Mouse (Mus musculus) retina, embryonic 14.5 days (tissue): ENCODE measurements at regions not wholly inside any gene's neighbourhood (a gene's known extent, or its start where the extent isn't known, plus 50 kb on each side); places are given as distances from the start of the nearest gene placed in this dataset.
"Not testable (repeated sequence)": the region's sequence is repeated elsewhere in the genome, so short reads cannot be mapped to it uniquely, and the experiment has no call there.

Experiments used
- DNase-seq: peaks from one replicate; pipeline ENCODE4 v3.0.0-alpha.2; 2015; ENCODE audit warnings: low spot score

DNA sequence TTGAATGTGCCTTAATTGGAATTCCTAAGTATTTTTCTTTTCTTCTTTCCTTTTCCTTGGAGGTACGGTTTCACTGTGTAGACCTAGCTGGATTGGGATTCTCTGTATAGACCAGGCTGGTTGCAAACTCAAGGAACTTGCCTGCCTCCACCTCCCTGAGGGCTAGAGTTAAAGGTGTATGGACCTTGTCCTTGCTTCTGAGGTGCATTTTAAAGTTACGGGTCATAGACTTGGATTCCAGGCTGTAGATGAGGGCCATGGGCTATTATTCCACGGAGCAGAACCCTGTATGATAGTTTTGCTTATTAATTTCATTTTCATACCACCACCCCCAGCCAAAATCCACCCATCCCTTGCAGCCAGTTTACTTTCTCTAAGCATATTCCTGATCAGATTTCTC is 50.7 kb upstream of the Wdr26 start:
- DNase-seq: no peak

DNA sequence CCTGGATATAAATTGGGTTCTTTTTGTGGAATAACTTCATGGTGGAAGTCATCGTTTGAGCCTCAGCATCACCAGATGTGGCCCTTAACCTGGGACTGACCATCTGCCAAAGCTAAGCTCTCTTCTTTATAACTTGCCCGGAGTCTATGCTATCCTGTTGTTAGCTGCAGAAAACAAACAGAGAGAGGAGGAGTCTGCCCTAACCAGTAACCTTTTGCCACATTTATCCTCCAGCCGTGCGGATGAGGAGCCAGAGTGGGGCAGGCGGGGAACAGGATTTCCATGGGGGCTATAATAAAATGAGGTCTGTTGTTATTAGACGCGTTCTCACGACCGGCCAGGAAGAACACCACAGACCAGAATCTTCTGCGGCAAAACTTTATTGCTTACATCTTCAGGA is 51.4 kb upstream of the Wdr26 start:
- no peak for DNase-seq

DNA sequence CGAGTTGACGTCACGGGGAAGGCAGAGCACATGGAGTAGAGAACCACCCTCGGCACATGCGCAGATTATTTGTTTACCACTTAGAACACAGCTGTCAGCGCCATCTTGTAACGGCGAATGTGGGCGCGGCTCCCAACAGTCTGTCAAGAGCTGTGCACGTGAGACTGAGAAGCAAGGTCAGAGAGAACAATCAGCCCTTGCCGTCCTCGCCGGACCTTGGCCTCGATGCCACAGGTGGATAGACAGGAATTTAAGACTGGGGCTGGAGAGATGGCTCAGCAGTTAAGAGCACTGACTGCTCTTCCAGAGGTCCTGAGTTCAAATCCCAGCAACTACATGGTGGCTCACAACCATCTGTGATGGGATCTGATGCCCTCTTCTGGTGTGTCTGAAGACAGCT is 58.7 kb upstream of the Wdr26 start:
- DNase-seq: not testable (repeated sequence)

DNA sequence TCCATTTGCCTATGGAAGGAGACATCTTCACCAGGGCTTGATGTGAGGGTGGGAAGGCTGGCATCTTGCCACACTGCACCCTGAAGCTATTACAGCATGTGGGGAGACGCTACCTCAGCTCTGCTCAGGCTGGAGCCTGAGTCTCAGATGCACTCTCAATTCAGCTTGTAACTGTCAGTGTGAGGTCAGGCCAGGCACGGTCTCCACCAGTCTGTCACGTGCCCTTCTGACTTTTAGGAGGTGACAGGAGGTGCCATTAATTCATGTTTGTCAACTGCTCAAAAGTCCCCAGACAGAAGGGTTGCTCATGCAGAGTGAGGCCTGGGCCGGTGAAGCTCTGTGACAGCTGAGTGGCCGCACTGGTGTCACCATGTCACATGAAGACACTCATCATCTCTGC is 59.4 kb upstream of the Wdr26 start:
- DNase-seq: no peak

DNA sequence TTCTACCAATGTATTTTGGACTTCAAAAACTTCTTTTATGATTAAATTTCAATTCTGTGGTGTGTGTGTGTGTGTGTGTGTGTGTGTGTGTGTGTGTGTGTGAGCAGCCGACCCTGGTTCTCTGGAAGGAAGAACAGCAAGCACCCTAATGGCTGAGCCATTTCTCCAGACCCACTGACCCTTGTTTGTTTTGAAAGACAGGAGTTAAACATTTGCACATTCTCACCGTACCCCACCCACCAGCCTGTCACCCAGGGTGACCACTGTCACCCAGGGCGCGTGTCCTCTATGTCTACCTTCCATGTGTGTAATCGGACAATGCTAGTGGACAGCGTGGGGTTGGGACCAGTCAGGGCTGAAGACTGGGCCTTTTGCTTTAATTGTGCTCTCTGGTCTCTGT is 60.0 kb upstream of the Wdr26 start:
- no peak for DNase-seq

DNA sequence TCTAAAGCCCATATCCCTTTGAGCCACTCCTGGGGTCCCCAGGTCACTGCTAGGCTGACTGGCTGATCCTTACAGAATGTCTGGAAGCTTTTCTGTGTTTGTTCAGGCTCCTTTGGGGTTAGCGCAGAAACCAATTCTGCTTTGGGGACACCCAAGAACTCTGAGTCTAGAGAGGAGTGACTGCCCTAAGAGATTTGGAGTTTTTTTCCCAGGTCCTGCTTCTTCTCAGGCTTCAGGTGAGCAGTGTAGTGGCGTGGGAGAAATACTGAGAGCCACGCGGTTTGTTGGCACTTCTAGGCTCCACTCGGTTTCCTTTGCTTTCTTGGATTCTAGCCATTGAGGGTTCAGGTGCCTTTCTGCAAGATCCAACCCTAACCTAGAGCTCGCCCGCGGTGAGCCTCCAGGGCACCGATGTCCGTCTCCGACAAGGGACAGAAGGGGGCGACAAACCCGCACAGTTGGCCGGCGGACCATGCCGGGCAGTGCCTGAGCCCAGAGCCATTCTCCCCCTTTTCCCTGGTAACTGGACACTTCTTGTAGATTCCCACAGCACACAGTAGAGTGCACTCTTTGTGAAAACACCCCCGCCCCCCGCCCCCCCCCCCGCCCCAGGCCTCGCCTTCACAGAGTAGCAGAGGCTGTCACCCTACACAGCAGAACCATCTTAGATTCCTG is 61.0 kb upstream of the Wdr26 start:
- peak; percentile 91 for DNase-seq

DNA sequence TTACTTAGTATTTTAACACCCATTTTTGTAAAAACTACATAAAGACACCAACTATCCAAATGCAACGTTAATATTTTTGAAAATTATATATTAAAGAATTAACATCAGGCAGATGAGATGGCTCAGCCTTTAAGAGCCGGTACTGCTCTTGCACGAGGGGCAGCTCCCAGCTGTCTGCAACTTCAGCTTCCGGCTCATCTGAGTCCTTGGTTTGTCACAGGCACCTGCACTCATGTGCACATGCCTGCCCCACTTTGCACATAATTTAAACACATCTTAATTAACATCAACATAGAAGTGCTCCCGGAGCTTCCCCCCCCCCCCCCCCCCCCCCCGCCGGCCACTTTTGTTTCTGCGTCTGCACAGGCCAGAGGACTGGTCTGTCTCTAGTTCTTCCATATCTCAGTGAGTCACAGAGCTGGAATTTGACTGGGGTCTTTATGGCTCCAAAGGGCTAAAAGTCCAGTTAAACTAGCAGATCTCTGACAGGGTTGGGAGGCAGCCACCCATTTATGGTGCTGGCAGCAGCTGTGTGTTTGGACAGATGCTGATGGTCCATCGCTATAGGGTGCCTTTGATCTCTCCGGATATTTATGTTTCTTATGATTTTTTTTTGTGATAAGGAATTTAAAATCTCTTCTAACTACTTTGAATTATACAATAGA is 61.9 kb upstream of the Wdr26 start:
- no peak for DNase-seq

DNA sequence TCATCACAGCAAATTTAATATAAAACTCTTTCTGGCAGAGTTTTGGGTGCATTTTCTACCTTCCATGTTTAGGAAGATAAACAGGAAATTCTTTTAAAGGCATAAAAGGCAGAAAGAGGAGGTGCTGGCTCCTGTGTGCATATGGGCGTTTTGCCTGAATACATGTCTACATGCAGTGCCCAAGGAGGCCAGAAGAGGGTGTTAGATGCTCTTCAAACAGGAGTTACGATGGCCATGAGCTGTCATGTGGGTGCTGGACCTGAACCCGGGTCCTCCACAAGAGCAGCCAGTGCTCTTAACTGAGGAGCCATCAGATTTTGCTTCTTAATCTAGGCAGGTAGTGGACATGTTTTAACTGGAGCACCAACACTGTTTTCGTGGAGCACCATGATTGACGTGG is 69.0 kb upstream of the Wdr26 start:
- no peak for DNase-seq

DNA sequence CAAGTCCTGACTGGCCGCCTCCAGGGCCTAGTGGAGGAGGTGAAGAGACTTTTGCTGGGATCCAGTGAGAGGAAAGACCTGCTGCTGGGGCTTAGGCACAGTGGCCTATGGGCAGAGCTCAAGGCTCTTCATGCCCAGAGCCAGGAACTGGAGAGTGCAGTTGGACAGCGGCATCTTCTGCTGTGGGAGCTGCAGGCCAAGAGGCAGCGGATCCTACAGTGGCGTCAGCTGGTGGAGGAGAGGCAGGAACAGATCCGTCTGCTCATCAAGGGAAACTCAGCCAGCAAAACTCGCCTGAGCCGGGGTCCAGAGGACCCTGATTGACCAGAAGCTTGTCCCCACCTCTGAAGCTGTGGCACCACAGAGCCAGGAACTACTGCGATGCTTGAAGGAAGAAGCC is 69.4 kb upstream of the Cnih3 start:
- DNase-seq: not testable (repeated sequence)

DNA sequence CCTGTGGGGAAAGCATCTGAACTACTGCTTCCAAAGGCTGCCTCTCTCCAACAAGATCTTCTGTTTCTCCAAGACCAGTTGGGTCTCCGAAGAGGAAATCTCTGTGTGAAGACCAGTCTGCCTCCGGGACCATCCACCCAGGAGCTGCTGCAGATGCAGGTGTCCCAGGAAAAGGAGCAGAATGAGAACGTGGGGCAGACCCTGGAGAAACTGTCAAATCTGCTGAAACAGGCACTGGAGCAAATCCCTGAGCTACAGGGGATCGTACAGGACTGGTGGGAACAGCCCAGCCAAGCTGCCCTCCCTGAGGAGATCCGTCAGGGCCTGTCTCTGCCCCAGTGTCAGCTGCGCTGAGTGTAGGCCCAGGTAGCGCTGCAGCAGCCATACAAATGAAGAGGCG is 68.9 kb upstream of the Cnih3 start:
- not testable (repeated sequence) for DNase-seq

DNA sequence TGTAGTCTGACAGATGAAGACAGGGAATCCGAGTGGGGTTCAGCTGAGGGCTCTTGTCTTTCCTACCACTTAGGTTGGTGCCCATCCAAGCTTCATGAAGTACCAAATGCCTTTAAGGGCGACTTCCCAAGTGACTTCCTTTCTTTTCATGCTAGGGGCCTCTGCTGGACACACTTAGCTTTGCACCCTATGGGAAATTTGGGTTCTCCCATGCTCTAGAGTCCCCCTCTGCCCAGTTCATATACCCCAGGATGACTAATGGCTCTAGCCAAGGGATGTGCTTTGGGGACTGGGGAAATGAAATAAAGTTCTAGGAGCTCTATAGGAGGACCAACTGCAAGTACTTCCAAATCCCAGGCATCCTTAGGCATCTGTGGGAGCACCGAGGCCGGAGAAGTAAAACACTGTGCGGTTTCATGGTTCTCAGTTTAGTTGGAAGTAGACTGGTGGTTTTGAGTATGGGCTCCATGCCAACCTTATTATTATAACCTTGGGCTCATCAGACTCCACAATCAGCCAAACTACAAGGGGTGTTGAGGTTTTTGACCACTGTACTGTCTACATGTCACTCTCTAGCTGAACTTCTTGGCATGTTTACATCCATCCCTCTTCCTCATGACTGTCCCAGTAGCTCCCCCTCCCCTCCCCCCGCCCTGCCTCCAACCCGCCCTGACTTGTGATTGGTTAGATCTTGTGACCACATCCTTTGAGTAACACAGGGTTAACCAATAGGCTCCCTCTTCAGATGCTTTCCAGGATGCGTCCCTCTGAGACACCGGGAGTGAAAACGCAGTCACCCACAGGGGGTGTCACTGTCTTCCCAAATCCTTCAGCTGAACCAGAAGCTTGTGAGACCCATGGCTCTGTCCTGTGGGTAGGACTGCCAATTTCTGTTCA is 67.9 kb upstream of the Cnih3 start:
- no peak for DNase-seq

DNA sequence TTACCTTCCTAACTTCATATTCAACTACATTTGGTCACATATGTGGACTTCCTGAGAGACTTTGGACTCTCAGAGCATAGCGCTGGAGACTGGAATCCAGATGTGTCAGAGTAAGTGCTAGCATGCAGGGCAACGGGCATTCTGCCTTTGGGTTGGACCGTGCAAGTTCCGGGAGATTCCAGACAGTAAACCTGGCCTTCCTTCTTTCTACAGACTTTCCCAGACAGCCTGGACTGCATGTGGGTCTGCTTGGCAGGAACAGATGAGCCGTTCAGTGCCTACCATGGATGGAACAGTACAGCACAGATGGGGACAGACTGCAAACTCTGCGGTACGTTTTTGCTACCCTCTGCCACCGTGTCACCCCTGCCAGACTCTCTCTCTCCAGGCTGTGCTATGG is 66.8 kb upstream of the Cnih3 start:
- DNase-seq: no peak

DNA sequence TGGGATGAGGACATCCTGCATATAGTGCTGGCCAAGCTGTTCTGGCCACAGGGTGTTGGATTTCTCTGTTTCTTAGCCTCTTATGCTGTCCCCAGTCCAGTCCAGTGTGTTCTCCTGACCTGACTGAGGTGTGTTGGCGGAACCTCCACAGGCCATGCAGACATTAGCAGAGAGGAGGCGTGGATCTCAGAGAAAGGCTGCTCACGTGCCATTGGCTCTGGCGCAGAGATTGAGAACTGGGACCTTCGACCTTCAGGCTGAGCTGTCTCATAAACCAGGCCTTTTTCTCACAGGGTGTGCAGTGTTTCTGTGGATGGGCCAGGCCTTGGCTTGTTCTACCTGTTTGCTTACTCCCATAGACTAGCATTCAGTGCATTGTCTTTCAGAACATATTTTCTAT is 66.3 kb upstream of the Cnih3 start:
- DNase-seq: no peak

DNA sequence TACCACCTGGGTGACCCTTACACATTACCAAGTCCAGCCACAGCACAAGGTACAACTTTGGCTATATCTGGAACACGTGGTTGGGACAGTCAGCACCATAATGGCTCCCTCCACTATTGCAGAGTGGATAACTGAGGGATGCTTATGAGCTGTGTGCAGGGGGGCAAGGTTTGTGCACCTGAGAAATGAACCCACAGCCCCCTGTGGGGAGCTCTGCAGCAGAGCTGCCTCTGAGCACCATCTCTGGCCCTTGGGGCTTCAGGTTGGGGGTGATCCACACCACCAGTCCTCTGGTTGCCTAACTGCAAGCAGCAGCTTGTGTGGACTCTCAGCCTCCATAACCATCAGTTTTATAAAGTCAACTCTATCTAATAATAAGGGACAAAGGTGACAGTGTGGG is 65.3 kb upstream of the Cnih3 start:
- DNase-seq: no peak

DNA sequence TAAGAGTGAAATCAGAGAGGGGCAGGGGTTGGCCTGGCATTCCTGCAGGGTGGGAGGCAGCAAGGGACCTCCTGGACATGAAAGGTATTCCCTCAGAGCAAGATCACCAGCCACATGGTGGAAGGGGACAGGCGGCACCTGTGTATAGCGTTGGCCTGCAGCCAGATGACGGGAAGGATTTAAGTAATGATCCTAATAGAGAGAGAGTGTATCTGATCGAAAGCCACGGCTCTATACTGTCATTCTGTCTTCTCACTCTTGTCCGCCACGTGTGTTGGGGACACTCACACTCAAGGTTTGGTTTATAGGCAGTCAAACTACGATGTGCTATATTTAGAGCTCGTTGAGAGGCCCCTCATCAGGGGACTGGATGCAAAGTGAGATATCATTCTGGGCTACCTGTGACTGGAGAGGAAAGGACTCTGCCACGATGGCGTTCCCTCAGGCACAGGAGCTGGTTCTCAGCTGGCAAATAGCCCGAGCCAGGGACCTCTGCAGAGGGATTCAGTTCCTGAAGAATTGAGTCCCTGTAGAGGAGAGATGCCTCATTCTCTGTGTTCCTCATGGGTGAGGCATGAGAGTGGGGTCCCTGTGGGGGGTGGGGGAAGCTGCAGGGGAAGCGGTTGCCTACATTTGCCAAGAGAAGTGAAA is 62.9 kb upstream of the Cnih3 start:
- DNase-seq: no peak

DNA sequence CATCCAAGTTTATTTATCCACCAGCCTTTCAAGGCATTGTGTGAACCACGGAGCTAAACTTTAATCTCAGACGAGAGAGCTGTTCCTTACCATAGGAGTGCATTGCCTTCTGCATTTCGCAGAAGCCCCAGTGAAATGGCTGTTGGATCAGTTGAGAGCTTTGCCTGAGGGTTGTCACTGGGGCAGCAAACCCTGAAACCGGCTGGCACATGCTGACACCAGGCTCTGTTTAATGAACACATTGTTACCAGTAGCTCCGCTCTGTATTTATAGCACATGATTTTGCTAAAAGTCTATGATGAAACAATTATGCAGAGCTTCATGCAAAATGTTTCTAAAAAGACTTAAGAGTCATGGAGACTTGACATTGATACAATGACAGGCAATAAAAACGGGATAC is 61.2 kb upstream of the Cnih3 start:
- no peak for DNase-seq

DNA sequence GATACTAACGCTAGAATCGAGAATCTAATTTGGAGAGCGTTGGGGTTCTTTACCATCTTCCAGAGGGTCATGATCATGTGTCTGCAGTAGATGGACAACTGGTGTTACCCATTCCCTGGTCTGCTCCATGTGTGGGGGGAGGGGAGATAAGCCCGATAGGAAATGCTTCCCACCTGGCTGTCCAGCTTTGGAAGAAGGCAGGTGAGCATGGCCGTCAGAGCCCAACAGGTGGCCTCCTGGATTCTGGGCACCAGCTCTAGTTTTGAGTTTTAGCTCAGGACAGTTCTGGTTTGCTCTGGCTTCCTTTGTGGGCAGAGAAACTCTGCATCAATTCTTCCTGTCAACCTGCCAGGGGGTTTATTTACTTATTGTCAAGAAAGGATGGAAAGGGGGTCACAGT is 60.5 kb upstream of the Cnih3 start:
- no peak for DNase-seq

DNA sequence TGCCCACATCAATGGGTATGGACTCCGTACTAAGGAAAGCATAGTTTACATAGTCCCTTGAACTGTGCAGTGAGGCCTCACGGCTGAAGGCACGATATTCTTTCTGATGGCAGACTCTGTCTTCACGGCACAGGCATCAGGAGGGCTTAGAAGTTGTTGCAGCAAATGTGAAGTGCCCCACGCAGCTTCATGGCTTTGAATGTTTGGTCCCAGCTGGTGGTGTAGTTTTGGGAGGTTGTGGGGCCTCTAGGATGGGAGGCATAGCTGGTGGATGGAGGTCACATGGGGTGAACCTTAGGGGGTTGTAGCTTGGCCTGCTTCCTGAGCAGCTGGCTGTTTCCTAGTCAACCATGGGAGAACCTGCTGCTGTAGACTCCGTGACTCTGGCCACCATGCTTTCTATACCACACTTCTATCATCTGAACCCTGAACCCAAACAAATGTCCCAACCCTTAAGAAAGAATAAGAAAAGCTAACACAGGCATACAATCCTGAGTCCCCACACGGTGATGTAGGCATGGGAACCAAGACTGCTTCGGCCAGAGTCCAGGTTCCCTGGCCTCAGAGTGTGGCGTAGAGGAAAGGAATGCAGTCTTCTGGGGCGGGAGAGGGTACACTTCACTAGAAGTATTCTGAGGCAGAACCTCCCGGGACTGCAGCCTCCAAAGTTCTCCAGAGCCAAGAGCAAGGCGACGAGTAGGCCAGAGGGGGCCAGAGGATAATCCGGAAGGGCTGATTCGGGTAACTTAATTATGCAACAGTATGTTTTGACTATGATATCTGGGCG is 59.2 kb upstream of the Cnih3 start:
- DNase-seq: no peak

DNA sequence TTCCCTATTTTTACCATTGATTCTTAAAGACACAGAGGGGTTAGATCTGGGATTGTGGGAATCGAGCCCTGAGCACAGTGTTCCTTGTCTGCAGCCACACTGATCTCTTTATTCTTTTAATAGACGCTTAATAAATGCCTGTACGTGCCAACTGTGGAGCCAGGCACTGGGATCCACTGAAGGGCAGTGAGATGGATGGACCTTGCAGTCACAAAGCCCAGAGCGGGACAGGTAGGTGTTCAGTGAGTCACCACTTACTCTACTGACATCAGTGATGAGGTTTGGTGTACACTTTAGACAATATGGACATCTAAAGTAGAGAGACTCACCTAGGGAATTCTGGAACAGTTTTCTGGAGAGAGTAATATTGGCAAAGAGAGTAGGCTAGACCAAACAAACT is 56.8 kb upstream of the Cnih3 start:
- DNase-seq: no peak

DNA sequence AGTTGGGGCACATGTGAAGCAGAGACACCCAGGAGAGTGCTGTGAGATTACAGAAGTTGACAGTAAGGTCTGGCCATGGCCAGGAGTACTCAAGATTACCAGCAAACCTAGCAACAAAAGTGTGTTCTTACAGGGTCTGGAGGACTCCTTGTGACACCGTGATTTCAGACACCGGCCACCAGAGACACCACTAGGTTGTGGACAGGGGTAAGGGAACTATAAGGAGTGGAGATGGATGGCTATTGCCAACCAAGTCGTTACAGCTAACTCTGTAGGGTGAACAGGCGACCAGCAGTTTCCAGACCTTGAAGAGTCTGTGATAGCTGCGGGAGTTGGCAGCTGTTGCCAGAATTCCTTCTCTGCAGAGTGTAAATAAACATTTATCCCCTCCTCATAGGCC is 54.4 kb upstream of the Cnih3 start:
- DNase-seq: no peak

DNA sequence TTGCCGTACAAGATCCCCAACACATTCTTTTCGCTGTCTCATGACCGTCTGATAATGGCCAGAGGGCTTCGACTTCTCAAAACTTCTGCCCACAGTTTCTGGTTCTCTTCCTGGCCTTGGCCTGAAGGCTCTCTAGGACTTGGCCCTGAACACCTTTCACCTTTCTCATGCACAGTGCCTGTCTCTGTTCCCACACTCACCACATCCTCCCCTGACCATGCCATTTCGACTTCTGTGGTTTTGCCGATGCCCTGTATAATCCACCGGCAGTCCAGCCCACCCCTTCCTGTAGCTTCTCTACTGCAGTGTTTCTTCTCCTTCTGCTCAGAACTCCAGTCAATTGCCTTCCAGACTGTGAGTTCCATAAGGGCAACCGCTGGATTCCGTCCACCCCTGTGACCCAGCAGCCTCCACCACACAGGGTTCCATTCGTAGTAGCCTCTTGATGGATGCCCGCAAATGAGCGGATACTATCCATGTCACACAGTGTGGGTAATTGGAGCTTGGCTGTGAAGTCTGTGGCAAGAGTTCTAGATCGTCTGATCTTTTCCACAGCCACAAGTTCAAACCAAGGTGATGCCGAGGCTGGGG is 53.3 kb upstream of the Cnih3 start:
- no peak for DNase-seq
